Mouse (Mus musculus) lung, embryonic 14.5 days (tissue): ENCODE measurements around the gene Cstad. TPM values are rescaled to one million over a fixed set of nuclear protein-coding genes. Genes with fewer than 3 reads are reported as not detected.

Experiments
- ATAC-seq: fragments of 200-750 bp; cut with Nextera tagmentation; 2 replicates; pipeline ENCODE4 v1.8.0; 2017; ENCODE audit warnings: mild to moderate bottlenecking, moderate TSS enrichment, moderate library complexity; ENCODE audit not compliant: insufficient read depth
- DNase-seq: peaks from one replicate; pipeline ENCODE4 v3.0.0-alpha.2; 2015
- H3K27ac ChIP-seq: fragments of 300-500 bp; sonication (generic); 2 replicates; pipeline ENCODE4 v1.5.1; 2014; ENCODE audit warnings: low read depth, mild to moderate bottlenecking, moderate library complexity
- H3K27me3 ChIP-seq: fragments of 300-500 bp; sonication (generic); 2 replicates; pipeline ENCODE4 v1.6.1; 2014; ENCODE audit warnings: low read length, control low read depth; ENCODE audit not compliant: insufficient read depth
- H3K36me3 ChIP-seq: fragments of 300-500 bp; sonication (generic); 2 replicates; pipeline ENCODE4 v1.6.1; 2014; ENCODE audit warnings: control low read depth; ENCODE audit not compliant: insufficient read depth
- H3K4me1 ChIP-seq: fragments of 300-500 bp; sonication (generic); 2 replicates; pipeline ENCODE4 v1.6.1; 2014; ENCODE audit warnings: antibody characterized with exemption, control low read depth; ENCODE audit not compliant: insufficient read depth
- H3K4me2 ChIP-seq: fragments of 300-500 bp; sonication (generic); 2 replicates; pipeline ENCODE4 v1.6.1; 2014; ENCODE audit warnings: mild to moderate bottlenecking
- H3K4me3 ChIP-seq: fragments of 300-500 bp; sonication (generic); 2 replicates; pipeline ENCODE4 v1.5.1; 2014; ENCODE audit warnings: low read depth, low read length
- H3K9ac ChIP-seq: fragments of 300-500 bp; sonication (generic); 2 replicates; pipeline ENCODE4 v1.6.1; 2014
- H3K9me3 ChIP-seq: fragments of 300-500 bp; sonication (generic); 2 replicates; pipeline ENCODE4 v1.6.1; 2016; ENCODE audit warnings: low read depth, low read length, control low read depth
- CTCF ChIP-seq: IDR thresholded peaks from 2 replicates; pipeline ENCODE4 v1.5.1; 2016; ENCODE audit warnings: antibody characterized with exemption, low read depth
- WGBS: fragments of 180-500 bp; shearing (Covaris S2); extraction: QIAGEN DNeasy Blood & Tissue Kit; methylation state at CpG from one replicate; pipeline ENCODE4 v1.1.7; 2014; 5-methylcytosine and 5-hydroxymethylcytosine counted together
- polyA plus RNA-seq: library from polyadenylated mRNA; unstranded; fragments of >200 nt; fragmentation: Nextera tagmentation; extraction: Ambion mirVana; gene quantifications from 2 replicates; pipeline ENCODE4 v1.2.1, GENCODE M21; 2014

The Cstad gene
- 0.95 and 1.5 TPM in 2 replicates for polyA plus RNA-seq

GRCm38 (mm10) chr2:30594641-30595379 lies at the start of gene Cstad:
TSS of gene Cstad (plus strand) at chr2:30595040.
- DNase-seq: peak; percentile 90
- H3K4me3 ChIP-seq: peak within 1 kb of the TSS; percentile 44
- no peaks in the 10 kb centered on the region for H3K36me3 ChIP-seq
- under 1% methylated on average over 38 of the region's 39 CpGs for WGBS
- H3K4me2 ChIP-seq: peak within 1 kb of the TSS; percentile 65
- H3K4me1 ChIP-seq: peaks cover 13% of the 10 kb centered on the region
- peak; percentile 28 for TF ChIP-seq CTCF
- peak within 1 kb of the TSS; percentile 49 for H3K9ac ChIP-seq
- no peaks in the 10 kb centered on the region for H3K9me3 ChIP-seq
- H3K27me3 ChIP-seq: no peaks in the 10 kb centered on the region
- H3K27ac ChIP-seq: peak within 1 kb of the TSS; percentile 98
- peak; percentile 69 for ATAC-seq

GRCm38 (mm10) chr2:30545706-30546105 lies 49.1 kb upstream of the Cstad start:
- Histone ChIP-seq H3K27me3 (no peaks in the 10 kb centered on the region), H3K4me2 (peak overlapping the region; percentile 56), H3K9me3 (no peaks in the 10 kb centered on the region), H3K4me1 (peaks cover 8% of the 10 kb centered on the region), H3K4me3 (no peak overlapping the region), H3K27ac (no peak overlapping the region), H3K9ac (no peak overlapping the region), H3K36me3 (no peaks in the 10 kb centered on the region)
- ATAC-seq: no peak
- TF ChIP-seq CTCF: no peak
- 53% methylated on average over 7 of the region's 7 CpGs for WGBS
- peak; percentile 15 for DNase-seq

- no peak overlapping the region for H3K9ac ChIP-seq
- no peak for ATAC-seq
- no peaks in the 10 kb centered on the region for H3K36me3 ChIP-seq
- peaks cover 8% of the 10 kb centered on the region for H3K4me1 ChIP-seq
- no peaks in the 10 kb centered on the region for H3K9me3 ChIP-seq
- WGBS: 37% methylated on average over 2 of the region's 3 CpGs
- no peaks in the 10 kb centered on the region for H3K27me3 ChIP-seq
- H3K4me3 ChIP-seq: no peak overlapping the region
- no peak for TF ChIP-seq CTCF
- H3K27ac ChIP-seq: no peak overlapping the region
- H3K4me2 ChIP-seq: no peak overlapping the region
- DNase-seq: no peak
Measured at GRCm38 (mm10) chr2:30546219-30546618, 48.6 kb upstream of the Cstad start.

- TF ChIP-seq CTCF: no peak
- Histone ChIP-seq H3K27me3 (no peaks in the 10 kb centered on the region), H3K36me3 (no peaks in the 10 kb centered on the region), H3K4me1 (peaks cover 8% of the 10 kb centered on the region), H3K4me3 (no peak overlapping the region), H3K4me2 (no peak overlapping the region; the same call in 1 of the 2 replicates), H3K9me3 (no peaks in the 10 kb centered on the region), H3K9ac (no peak overlapping the region), H3K27ac (peak overlapping the region; percentile 26)
- ATAC-seq (no peak; the same call in 1 of the 2 replicates), DNase-seq (peak; percentile 68)
- 68% methylated on average over 19 of the region's 19 CpGs for WGBS
Measured at GRCm38 (mm10) chr2:30547455-30548217, 47.2 kb upstream of the Cstad start.

DNA sequence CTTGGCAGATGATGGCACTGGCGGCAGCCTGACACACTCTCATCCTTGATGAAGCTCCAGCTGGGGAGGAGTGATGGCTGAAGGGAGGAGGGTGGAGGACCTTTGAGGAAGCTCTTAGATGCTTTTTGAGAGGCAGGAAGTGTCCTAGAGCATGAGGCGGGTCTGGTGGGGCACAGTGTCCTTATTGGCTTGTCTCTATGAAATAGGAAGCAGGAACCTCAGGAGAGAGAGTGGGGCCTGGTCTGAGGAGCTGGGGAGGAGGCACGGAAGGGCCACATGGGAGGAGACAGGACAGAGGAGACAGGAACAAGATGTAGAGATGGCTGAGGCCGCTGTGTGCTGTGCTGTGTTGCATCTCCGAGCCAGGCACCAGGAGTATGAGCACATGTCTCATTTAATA lies 43.3 kb upstream of the Cstad start:
- Histone ChIP-seq H3K4me1 (no peaks in the 10 kb centered on the region), H3K27me3 (no peaks in the 10 kb centered on the region), H3K9me3 (no peaks in the 10 kb centered on the region), H3K27ac (no peak overlapping the region), H3K4me3 (no peak overlapping the region), H3K4me2 (no peak overlapping the region), H3K9ac (no peak overlapping the region), H3K36me3 (no peaks in the 10 kb centered on the region)
- 63% methylated on average over 5 of the region's 5 CpGs for WGBS
- no peak for TF ChIP-seq CTCF
- ATAC-seq (no peak), DNase-seq (no peak)

DNA sequence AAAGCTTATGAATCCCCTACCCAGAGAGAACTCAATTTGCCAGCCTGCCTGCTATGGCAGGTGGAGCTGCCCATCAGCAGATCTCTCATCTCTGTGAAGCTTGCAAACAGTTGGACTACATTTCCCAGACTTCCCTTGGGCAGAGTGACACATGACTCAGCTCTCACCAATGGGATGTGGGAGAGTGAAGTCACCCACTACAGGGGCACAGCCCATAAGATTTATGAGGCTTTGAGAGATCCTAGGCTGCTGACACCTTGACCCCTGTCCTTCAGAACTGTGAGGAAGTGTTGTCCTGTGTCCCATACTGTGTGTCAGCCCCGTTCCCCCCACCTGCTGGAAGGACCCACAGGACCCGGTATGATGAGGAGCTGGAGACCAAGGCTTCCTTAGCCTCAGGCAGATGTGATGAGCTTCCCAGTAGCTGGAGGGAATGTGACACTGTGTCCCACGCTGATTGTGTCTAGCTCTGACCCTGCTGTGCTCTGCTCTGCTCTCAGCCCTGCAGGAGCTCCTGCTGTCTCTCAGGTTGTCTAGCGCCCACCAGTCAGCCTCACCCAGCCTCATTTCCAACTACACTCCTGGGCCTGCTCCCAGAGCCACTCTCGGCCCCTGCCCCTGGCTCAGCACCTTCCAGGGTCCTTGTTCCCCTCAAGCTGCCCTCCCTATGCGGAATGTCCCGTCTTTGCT lies 40.8 kb upstream of the Cstad start:
- Histone ChIP-seq H3K4me1 (no peaks in the 10 kb centered on the region), H3K9ac (no peak overlapping the region), H3K36me3 (no peaks in the 10 kb centered on the region), H3K4me2 (peak overlapping the region; percentile 15; the same call in 1 of the 2 replicates), H3K27me3 (no peaks in the 10 kb centered on the region), H3K27ac (no peak overlapping the region), H3K4me3 (no peak overlapping the region), H3K9me3 (no peaks in the 10 kb centered on the region)
- WGBS: 51% methylated on average over 7 of the region's 7 CpGs
- peak; percentile 76 for ATAC-seq
- TF ChIP-seq CTCF: no peak
- DNase-seq: peak; percentile 70

- Histone ChIP-seq H3K4me3 (no peak overlapping the region), H3K36me3 (no peaks in the 10 kb centered on the region), H3K27me3 (no peaks in the 10 kb centered on the region), H3K4me1 (no peaks in the 10 kb centered on the region), H3K4me2 (no peak overlapping the region), H3K9ac (no peak overlapping the region), H3K27ac (no peak overlapping the region), H3K9me3 (no peaks in the 10 kb centered on the region)
- no peak for TF ChIP-seq CTCF
- WGBS: 65% methylated on average over 9 of the region's 9 CpGs
- peak; percentile 36 for DNase-seq
- no peak for ATAC-seq
Measured at GRCm38 (mm10) chr2:30555257-30555656, 39.6 kb upstream of the Cstad start.
